Mouse (Mus musculus) testis, adult 2 months (tissue): ENCODE results near the gene Dpy19l1. TPM values are rescaled to one million over a fixed set of nuclear protein-coding genes. Genes with fewer than 3 reads are reported as not detected.
A peak's percentile ranks its signal among the peaks of the same experiment; 100 is the strongest.

Source experiments
- H3K27ac ChIP-seq: fragments of 200-500 bp; 2 replicates; pipeline ENCODE4 v1.5.1; 2012; ENCODE audit warnings: low read depth, low read length; ENCODE audit not compliant: control insufficient read depth, insufficient read depth
- H3K27me3 ChIP-seq: fragments of 200-500 bp; 2 replicates; pipeline ENCODE4 v1.6.1; 2012; ENCODE audit warnings: mild to moderate bottlenecking, low read length, moderate library complexity; ENCODE audit not compliant: control insufficient read depth, insufficient read depth
- H3K36me3 ChIP-seq: fragments of 200-500 bp; 2 replicates; pipeline ENCODE4 v1.6.1; 2012; ENCODE audit warnings: mild to moderate bottlenecking, low read length; ENCODE audit not compliant: control insufficient read depth, insufficient read depth
- H3K4me1 ChIP-seq: fragments of 200-500 bp; 2 replicates; pipeline ENCODE4 v1.6.1; 2012; ENCODE audit warnings: low read length; ENCODE audit not compliant: control insufficient read depth, insufficient read depth
- H3K4me3 ChIP-seq: fragments of 200-500 bp; 2 replicates; pipeline ENCODE4 v1.5.1; 2012; ENCODE audit warnings: low read depth, mild to moderate bottlenecking, low read length, moderate library complexity, mixed read lengths; ENCODE audit not compliant: control insufficient read depth
- CTCF ChIP-seq: fragments of 200-500 bp; IDR thresholded peaks from 2 replicates; pipeline ENCODE4 v1.5.1; 2012; ENCODE audit warnings: low read depth, mild to moderate bottlenecking, inconsistent platforms, low read length, moderate library complexity; ENCODE audit not compliant: control insufficient read depth, insufficient read depth, insufficient replicate concordance
- POLR2A ChIP-seq: fragments of 200-500 bp; IDR thresholded peaks from 2 replicates; pipeline ENCODE4 v1.6.1; 2012; ENCODE audit warnings: low read depth, mild to moderate bottlenecking, inconsistent platforms, low read length, moderate library complexity; ENCODE audit not compliant: control insufficient read depth
- polyA plus RNA-seq: library from polyadenylated mRNA; depleted of rRNA; stranded (reverse); fragments of >200 nt; gene quantifications from 2 replicates; pipeline ENCODE4 v1.2.3, GENCODE M21; 2012

Dpy19l1 gene
- polyA plus RNA-seq, 1 experiment: 34.6 TPM

DNA sequence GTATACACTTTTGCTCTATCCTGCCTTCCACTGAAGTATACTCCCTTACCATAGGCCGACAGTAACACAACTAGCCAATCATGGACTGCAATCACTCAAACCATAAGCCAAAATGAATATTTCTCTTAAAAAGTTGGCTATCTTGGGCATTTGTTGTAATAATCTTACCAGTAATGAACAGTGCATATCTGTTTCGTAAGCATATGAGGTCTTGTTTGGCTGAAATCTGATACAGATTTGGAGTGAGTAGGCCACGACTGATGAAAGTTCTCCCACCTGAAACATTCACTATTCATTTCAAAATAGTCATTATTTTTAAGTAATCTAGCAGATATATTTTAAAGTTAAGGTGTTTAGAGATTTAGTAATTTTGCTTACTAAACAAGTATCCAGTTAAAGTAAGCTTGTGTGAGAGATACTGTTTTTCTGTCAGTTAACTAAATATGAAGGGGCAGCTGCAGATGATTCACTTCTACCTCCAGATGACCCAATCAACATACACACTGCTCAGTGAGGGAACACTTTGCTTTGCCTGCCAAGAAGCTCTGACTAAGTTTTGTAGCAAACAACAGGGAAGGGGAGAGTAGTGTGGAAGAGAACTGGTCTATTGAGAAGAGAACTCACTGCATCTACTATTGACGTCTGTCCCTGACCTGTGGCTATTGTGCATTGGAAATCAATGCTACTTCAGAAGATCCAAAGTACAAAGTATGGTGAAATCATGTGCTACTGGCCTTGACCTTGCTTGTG lies 8.6 kb upstream of the Dpy19l1 start:
- H3K36me3 ChIP-seq: no peaks in the 10 kb centered on the region
- H3K27me3 ChIP-seq: no peaks in the 10 kb centered on the region
- no peaks in the 10 kb centered on the region for H3K4me1 ChIP-seq
- no peak overlapping the region for H3K27ac ChIP-seq
- H3K4me3 ChIP-seq: no peak overlapping the region
- TF ChIP-seq CTCF (no peak), POLR2A (no peak)

DNA sequence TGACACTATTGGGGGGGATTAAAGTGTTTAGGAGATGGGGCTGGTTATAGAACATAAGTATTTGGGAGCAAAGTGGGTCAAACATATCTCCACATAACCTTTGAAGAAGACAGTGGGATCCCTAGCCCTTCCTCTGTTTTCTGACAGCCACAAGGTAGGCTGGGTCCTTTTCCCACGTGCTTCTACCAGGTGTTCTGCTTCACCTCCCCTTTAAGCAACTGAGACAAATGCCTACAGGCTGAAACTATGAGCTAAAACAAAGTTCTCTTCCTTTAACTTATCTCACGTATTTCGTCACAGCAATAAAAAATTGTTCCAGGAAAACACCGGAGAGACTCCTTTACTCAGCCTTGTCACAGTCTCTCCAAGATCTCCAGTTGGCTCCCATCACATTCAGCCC lies 5.9 kb upstream of the Dpy19l1 start:
- no peak for TF ChIP-seq POLR2A
- no peak for TF ChIP-seq CTCF
- H3K36me3 ChIP-seq: no peaks in the 10 kb centered on the region
- H3K27ac ChIP-seq: no peak overlapping the region
- H3K4me1 ChIP-seq: no peaks in the 10 kb centered on the region
- no peak overlapping the region for H3K4me3 ChIP-seq
- H3K27me3 ChIP-seq: no peaks in the 10 kb centered on the region

- no peaks in the 10 kb centered on the region for H3K27me3 ChIP-seq
- no peak overlapping the region for H3K4me3 ChIP-seq
- no peaks in the 10 kb centered on the region for H3K36me3 ChIP-seq
- H3K4me1 ChIP-seq: peaks cover 6% of the 10 kb centered on the region; the same call in 1 of the 2 replicates
- TF ChIP-seq CTCF: no peak
- no peak for TF ChIP-seq POLR2A
- H3K27ac ChIP-seq: no peak overlapping the region
These were observed 3.6 kb upstream of the Dpy19l1 start for GRCm38 (mm10) chr9:24506510-24506909.

GRCm38 (mm10) chr9:24505017-24505763 lies 2.2 kb upstream of the Dpy19l1 start:
- peaks cover 6% of the 10 kb centered on the region; the same call in 1 of the 2 replicates for H3K4me1 ChIP-seq
- H3K36me3 ChIP-seq: no peaks in the 10 kb centered on the region
- no peak for TF ChIP-seq POLR2A
- no peak for TF ChIP-seq CTCF
- H3K27ac ChIP-seq: no peak overlapping the region
- no peak overlapping the region for H3K4me3 ChIP-seq
- H3K27me3 ChIP-seq: no peaks in the 10 kb centered on the region

DNA sequence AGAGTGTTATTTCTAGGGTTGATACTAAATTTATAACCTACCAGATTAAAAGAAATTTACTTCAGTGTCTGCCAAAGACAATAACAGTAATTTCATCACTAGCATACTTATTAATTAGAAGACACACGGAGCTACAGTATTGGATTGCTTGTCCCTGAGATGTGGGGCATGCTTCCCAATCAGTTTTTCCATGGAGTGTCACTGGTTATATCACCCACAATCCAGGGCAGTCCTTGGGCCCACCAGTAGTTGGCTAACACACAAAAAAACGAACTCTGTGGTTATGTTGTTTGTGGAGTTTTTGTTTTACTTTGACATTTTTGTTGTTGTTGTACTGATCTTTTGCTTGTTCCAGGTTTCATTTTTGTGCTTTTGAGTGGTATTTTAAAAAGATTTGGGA lies 1.4 kb upstream of the Dpy19l1 start:
- H3K4me3 ChIP-seq: no peak overlapping the region
- H3K27me3 ChIP-seq: no peaks in the 10 kb centered on the region
- H3K36me3 ChIP-seq: no peaks in the 10 kb centered on the region
- TF ChIP-seq POLR2A (no peak), CTCF (no peak)
- H3K27ac ChIP-seq: no peak overlapping the region
- peaks cover 6% of the 10 kb centered on the region; the same call in 1 of the 2 replicates for H3K4me1 ChIP-seq

- Histone ChIP-seq H3K36me3 (no peaks in the 10 kb centered on the region), H3K4me1 (peaks cover 6% of the 10 kb centered on the region; the same call in 1 of the 2 replicates), H3K27me3 (no peaks in the 10 kb centered on the region), H3K4me3 (peak overlapping the region; percentile 95), H3K27ac (peak overlapping the region; percentile 78)
- TF ChIP-seq POLR2A (no peak), CTCF (no peak)
These were observed 899 bp upstream of the Dpy19l1 start for GRCm38 (mm10) chr9:24503858-24504219.

- TF ChIP-seq CTCF (no peak), POLR2A (no peak)
- Histone ChIP-seq H3K27me3 (no peaks in the 10 kb centered on the region), H3K27ac (peak overlapping the region; percentile 98), H3K4me3 (peak overlapping the region; percentile 95), H3K4me1 (peaks cover 6% of the 10 kb centered on the region; the same call in 1 of the 2 replicates), H3K36me3 (no peaks in the 10 kb centered on the region)
These were observed 352 bp downstream of the Dpy19l1 start for GRCm38 (mm10) chr9:24502571-24503004.
